Mouse (Mus musculus): ENCODE results near the gene Soat1.
"Not testable (repeated sequence)": the region's sequence is repeated elsewhere in the genome, so short reads cannot be mapped to it uniquely, and the experiment has no call there.

Gene Soat1

GRCm38 (mm10) chr1:156432498-156432897 is 41.6 kb downstream of the Soat1 start:
- intact Hi-C loops (cut with DNase I) = no loop called here

- intact Hi-C loops (cut with DNase I) = no loop called here
Observed at GRCm38 (mm10) chr1:156428434-156428833, 45.7 kb downstream of the Soat1 start.

- intact Hi-C loops (cut with DNase I) = no loop called here
Observed at GRCm38 (mm10) chr1:156425746-156426145, 48.4 kb downstream of the Soat1 start.

GRCm38 (mm10) chr1:156424054-156424453 is 50.1 kb downstream of the Soat1 start:
- intact Hi-C loops (cut with DNase I) = loop anchor here (5.0 kb wide), 1 partner anchor 48 kb away; the partner anchor contains the start of gene Soat1

GRCm38 (mm10) chr1:156423493-156423892 is 50.6 kb downstream of the Soat1 start:
- intact Hi-C loops (cut with DNase I) = loop anchor here (5.0 kb wide), 1 partner anchor 49 kb away; the partner anchor contains the start of gene Soat1

GRCm38 (mm10) chr1:156422856-156423255 is 51.3 kb downstream of the Soat1 start:
- intact Hi-C loops (cut with DNase I) = loop anchor here (5.0 kb wide), 1 partner anchor 49 kb away; the partner anchor contains the start of gene Soat1

- intact Hi-C loops (cut with DNase I) = loop anchor here (5.0 kb wide), 1 partner anchor 52 kb away; the partner anchor contains the start of gene Soat1
Observed at GRCm38 (mm10) chr1:156420671-156421297, 53.3 kb downstream of the Soat1 start, which contains the start of gene Axdnd1. TSS of gene Axdnd1 (minus strand) at chr1:156421159.

GRCm38 (mm10) chr1:156418170-156418569 is 56.0 kb downstream of the Soat1 start:
- intact Hi-C loops (cut with DNase I) = loop anchor here (5.0 to 10.0 kb wide), 3 partner anchors 124 to 214 kb away; no protein-coding TSS in a partner anchor

- intact Hi-C loops (cut with DNase I) = no loop called here
Observed at GRCm38 (mm10) chr1:156408521-156408920, 65.6 kb downstream of the Soat1 start.

- intact Hi-C loops (cut with DNase I) = no loop called here
Observed at GRCm38 (mm10) chr1:156408004-156408403, 66.1 kb downstream of the Soat1 start.

GRCm38 (mm10) chr1:156403251-156403650 is 70.9 kb downstream of the Soat1 start:
- intact Hi-C loops (cut with DNase I) = no loop called here

- intact Hi-C loops (cut with DNase I) = no loop called here
Observed at GRCm38 (mm10) chr1:156402491-156402890, 71.6 kb downstream of the Soat1 start.

GRCm38 (mm10) chr1:156400159-156400558 is 74.0 kb downstream of the Soat1 start:
- intact Hi-C loops (cut with DNase I) = not testable (repeated sequence)

GRCm38 (mm10) chr1:156393148-156393547 is 81.0 kb downstream of the Soat1 start:
- intact Hi-C loops (cut with DNase I) = no loop called here

GRCm38 (mm10) chr1:156386880-156387279 is 87.3 kb downstream of the Soat1 start:
- intact Hi-C loops (cut with DNase I) = no loop called here

- intact Hi-C loops (cut with DNase I) = no loop called here
Observed at GRCm38 (mm10) chr1:156386232-156386631, 87.9 kb downstream of the Soat1 start.

- intact Hi-C loops (cut with DNase I) = no loop called here
Observed at GRCm38 (mm10) chr1:156381217-156381616, 92.9 kb downstream of the Soat1 start.

Data from adrenal gland (tissue).